Mouse (Mus musculus) adrenal gland, adult 18-20 months (tissue): Measurements from ENCODE around the gene Hoxc10. TPM values are rescaled to one million over a fixed set of nuclear protein-coding genes. Genes with fewer than 3 reads are reported as not detected.

ENCODE experiments used
- DNase-seq, 2 experiments: peaks; one replicate each; pipeline ENCODE4 v3.0.0; 2021 to 2022; ENCODE audit warnings: low spot score in 2 of 2
- long read RNA-seq, 2 experiments: library from polyadenylated mRNA; stranded (forward); transcript quantifications; one replicate each; pipeline ENCODE4 v2.0.0; 2021
- total RNA-seq, 2 experiments: library from RNA; stranded (reverse); gene quantifications; 1 replicate in 1 of 2; 2 replicates in 1 of 2; pipeline ENCODE4 v1.2.3; 2021

Hoxc10 gene
- total RNA-seq, result under 1 TPM; 0.20 to 0.67 TPM
- long read RNA-seq, experiment 1, result 0 reads
- long read RNA-seq, experiment 2, result 0 reads

DNA sequence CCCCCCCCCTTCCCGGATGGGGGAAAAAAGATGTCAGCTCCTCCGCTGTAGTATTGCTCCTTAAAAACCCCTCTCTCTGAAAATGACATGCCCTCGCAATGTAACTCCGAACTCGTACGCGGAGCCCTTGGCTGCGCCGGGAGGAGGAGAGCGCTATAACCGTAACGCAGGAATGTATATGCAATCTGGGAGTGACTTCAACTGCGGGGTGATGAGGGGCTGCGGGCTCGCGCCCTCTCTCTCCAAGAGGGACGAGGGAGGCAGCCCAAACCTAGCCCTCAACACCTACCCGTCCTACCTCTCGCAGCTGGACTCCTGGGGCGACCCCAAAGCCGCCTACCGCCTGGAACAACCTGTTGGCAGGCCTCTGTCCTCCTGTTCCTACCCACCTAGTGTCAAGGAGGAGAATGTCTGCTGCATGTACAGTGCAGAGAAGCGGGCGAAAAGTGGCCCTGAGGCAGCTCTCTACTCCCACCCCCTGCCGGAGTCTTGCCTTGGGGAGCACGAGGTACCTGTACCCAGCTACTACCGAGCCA lies at the start of gene Hoxc10:
Gene Hoxc10, plus strand, starts transcription at position 21 of the 536 bp plus-strand sequence.
- DNase-seq, result no peak

GRCm38 (mm10) chr15:102917972-102918572 lies 48.5 kb upstream of the Hoxc10 start:
- no peak for DNase-seq

- DNase-seq, result no peak
These were observed 47.9 kb upstream of the Hoxc10 start for GRCm38 (mm10) chr15:102918611-102919265.

GRCm38 (mm10) chr15:102919336-102920180 lies 47.0 kb upstream of the Hoxc10 start:
- no peak for DNase-seq

DNA sequence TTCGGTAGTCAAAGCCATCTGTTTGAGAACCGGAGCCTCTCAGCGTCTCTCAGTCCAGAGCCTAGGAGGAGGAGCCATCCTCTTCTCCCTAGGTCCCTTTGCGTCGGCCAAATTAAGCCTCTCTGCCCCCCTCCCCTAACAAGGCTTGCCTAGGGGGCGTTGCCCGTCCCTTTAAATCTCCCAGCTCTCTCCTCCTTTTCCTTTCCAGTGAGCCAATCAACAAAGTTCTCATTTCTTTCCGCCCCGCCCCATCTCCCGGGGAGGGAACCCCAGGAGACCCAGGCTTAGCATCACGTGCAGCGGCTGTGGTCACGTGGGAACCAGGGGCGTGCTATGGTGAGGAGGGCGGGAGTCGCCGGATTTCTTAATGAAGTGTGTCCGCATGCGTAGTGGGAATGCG lies 46.0 kb upstream of the Hoxc10 start:
- DNase-seq, result peak in 1 of 2 experiments; percentile 26

DNA sequence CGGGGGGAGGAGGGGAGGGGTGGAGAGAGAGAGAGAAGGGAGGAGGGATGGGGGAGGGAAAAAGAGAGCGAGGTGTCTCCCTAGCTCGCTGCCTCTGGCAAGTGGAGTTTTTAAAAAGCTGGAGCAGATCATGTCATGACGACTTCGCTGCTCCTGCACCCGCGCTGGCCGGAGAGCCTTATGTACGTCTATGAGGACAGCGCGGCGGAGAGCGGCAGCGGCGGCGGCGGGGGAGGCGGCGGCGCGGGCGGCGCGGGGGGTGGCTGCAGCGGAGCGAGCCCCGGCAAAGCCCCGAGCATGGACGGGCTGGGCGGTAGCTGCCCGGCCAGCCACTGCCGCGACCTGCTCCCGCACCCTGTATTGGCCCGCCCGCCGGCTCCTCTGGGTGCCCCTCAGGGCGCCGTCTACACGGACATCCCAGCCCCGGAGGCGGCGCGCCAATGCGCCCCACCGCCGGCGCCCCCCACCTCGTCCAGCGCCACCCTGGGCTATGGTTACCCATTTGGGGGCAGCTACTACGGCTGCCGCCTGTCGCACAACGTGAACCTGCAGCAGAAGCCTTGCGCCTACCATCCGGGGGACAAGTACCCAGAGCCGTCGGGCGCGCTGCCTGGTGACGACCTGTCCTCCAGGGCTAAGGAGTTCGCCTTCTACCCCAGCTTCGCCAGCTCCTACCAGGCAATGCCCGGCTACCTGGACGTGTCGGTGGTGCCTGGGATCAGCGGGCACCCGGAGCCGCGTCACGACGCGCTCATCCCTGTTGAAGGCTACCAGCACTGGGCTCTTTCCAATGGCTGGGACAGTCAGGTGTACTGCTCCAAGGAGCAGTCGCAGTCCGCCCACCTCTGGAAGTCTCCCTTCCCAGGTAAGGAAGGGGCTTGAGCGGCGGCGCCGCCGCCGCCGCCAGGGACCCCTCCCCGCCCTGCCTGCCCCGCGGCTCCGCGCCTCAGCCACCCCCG lies 45.3 kb upstream of the Hoxc10 start, which contains the start of gene Hoxc13:
Gene Hoxc13, plus strand, starts transcription at position 51 of the 959 bp plus-strand sequence.
- no peak for DNase-seq

GRCm38 (mm10) chr15:102922012-102922362 lies 44.6 kb upstream of the Hoxc10 start:
- DNase-seq, result no peak

- no peak for DNase-seq
These were observed 43.7 kb upstream of the Hoxc10 start for GRCm38 (mm10) chr15:102922636-102923500.

GRCm38 (mm10) chr15:102927032-102927645 lies 39.5 kb upstream of the Hoxc10 start:
- DNase-seq, result no peak

DNA sequence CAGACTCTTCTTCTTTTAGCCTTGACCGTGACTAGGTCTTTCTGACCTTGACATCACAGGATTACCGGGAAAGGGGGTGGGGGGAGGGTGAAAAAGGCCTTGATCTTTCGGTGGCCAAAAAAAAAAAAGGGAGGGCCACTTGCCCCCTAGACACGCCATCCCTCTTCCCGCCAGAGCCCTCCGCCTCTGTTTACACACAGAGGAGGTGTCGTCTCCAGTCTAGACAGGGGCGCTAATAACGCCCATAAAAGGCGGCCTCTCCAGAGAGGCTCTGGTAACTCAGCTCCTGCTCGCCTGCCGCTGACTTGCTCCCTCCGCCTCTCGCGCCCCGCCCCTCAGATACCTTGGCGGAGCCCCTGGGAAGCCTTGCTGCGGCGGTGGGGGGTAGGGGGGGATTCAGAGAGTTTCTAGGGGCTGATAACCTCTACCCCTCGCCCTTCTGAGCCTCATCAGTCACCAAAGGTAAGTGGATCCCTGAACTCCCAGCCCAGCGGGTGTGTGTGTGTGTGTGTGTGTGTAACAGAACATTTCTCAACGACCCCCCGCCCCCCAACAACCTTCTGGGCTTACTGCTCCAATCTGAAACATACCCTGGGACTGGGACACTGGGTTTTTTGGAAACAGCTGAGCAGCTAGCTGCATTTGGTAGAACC lies 34.8 kb upstream of the Hoxc10 start:
- DNase-seq, result no peak

DNA sequence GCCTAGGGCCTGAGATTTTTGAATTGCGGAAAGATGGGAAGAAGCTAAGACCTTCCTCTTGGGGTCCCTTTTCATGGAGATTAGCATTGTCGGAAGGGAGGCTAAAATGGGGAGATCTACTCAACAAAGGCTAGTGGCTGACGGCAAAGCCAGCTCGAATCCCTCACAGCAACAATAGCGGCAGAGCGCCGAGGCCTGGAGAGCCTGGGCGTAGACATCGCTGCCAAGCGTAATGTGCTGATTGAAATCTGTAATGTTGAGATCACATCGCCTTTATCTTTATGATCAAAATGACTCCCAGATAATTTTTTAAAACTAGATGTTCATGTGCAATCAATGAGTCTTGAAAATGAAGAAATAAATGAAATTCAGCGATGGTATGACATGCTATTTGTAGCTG lies 32.2 kb upstream of the Hoxc10 start:
- DNase-seq, result no peak

GRCm38 (mm10) chr15:102934897-102935296 lies 31.7 kb upstream of the Hoxc10 start:
- no peak for DNase-seq

GRCm38 (mm10) chr15:102936279-102936972 lies 30.2 kb upstream of the Hoxc10 start, which contains the start of gene Hoxc12:
Hoxc12 (plus strand) TSS chr15:102936757.
- no peak for DNase-seq

DNA sequence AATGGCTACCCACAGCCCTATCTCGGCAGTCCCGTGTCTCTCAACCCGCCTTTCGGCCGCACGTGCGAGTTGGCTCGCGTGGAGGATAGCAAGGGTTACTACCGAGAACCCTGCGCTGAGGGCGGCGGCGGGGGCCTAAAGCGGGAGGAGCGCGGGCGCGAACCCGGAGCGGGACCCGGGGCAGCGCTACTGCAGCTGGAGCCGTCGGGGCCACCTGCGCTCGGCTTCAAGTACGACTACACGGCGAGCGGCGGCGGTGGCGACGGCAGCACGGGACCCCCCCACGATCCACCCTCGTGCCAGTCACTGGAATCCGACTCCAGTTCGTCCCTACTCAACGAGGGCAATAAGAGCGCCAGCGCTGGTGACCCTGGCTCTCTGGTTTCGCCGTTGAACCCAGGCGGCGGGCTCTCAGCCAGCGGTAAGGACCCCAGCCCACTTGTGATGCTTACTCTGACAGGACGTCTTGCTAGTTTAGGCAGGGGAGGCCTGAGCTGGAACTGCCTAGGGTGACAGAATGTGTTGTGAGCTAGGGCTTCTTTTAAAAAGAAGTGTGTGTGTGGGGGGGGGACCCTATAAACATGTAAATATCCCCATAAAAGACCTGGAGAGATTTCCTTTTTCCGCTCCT lies 29.4 kb upstream of the Hoxc10 start:
- no peak for DNase-seq

GRCm38 (mm10) chr15:102939256-102940155 lies 27.1 kb upstream of the Hoxc10 start:
- DNase-seq, result no peak

DNA sequence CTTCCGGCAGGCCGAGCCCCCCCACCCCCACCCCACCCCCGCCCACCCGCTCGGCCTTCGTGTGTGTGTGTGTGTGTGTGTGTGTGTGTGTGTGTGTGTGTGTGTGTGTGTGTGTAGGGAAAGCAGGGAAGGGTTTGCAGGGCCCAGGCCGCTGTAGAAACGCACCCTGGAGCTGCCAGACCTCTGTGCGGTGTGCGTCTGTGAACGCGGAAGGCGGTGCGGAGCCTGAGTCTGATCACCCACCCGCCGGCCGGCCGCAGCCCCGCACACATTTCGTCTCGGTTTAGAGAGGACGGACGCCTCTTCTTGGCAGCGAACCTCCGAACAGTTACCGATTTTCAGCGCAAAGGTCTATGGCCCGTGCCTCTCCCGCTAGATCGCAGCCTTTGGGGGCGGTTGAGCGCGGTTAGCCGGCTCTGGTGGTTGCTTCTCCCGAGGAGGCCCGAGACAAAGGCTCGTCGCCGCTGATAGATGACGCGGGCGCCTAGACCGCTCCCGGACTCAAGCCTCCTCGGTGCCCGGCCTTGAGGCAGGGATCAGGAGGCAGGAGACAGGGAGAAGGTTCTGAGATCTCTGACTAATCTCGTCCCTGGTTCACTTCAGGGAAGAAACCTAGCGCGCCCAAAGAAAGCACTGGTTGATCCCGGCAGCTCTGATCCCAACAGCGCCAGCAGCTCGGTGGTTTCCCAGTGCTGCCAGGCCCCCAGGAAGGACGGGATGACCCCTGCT lies 23.7 kb upstream of the Hoxc10 start:
- no peak for DNase-seq
